Mouse (Mus musculus) brain, embryonic 14.5 days (tissue): ENCODE measurements around the gene Sstr4. TPM values are rescaled to one million over a fixed set of nuclear protein-coding genes. Genes with fewer than 3 reads are reported as not detected.

Experiments used
- DNase-seq: peaks from one replicate; pipeline ENCODE4 v3.0.0-alpha.2; 2011; ENCODE audit warnings: low read depth
- CTCF ChIP-seq: fragments of 200-500 bp; IDR thresholded peaks from 2 replicates; pipeline ENCODE4 v1.5.1; 2012; ENCODE audit warnings: inconsistent platforms, mild to moderate bottlenecking, moderate library complexity, borderline replicate concordance; ENCODE audit not compliant: insufficient read depth, insufficient read length; ENCODE audit errors: extremely low read depth
- POLR2A ChIP-seq: fragments of 200-500 bp; IDR thresholded peaks from 2 replicates; pipeline ENCODE4 v1.6.1; 2012; ENCODE audit warnings: mild to moderate bottlenecking, inconsistent platforms, borderline replicate concordance; ENCODE audit not compliant: poor library complexity, insufficient read depth, insufficient read length, severe bottlenecking; ENCODE audit errors: extremely low read depth
- polyA plus RNA-seq: library from polyadenylated mRNA; depleted of rRNA; stranded (reverse); fragments of >200 nt; gene quantifications from 2 replicates; pipeline ENCODE4 v1.2.3, GENCODE M21; 2012

Sstr4 gene
- polyA plus RNA-seq, 1 experiment = 2.9 TPM

DNA sequence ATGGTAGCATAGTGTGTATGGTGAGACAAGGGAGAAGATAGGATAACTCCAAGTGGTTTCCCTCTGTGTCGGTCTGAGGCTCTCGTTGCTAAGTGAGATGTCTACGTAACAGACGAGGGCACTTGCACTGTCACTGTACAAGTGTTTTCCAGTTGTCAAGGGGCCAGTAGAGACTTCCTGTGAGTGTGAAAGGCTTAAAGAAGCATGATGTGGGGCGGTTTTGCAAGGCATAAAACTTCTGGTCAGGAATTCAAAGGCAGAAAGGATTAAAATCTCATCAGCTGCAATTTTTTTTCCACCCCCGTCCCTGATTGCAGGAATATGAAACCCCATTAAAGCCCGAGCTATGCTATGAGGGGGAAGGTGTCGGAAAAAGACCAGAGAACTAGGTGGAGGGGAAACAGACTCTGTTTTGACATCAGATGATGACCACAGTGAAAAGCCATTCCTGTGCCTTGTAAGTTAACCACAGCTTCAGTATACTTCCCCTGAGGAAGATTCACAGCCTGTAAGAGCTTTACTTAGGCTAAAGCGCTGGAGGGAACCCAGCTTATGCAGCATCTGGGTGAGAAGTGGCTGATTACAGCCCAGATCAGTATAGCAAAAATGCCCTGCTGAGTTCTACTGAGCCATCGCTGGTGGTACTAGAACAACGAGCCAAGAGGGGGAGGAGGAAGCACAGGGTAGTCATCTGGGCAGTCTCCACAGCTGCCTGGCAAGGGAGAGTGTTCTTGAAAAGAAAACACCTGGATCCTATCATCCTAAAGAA lies 2.1 kb downstream of the Sstr4 start:
- TF ChIP-seq CTCF (no peak), POLR2A (no peak)
- no peak for DNase-seq

DNA sequence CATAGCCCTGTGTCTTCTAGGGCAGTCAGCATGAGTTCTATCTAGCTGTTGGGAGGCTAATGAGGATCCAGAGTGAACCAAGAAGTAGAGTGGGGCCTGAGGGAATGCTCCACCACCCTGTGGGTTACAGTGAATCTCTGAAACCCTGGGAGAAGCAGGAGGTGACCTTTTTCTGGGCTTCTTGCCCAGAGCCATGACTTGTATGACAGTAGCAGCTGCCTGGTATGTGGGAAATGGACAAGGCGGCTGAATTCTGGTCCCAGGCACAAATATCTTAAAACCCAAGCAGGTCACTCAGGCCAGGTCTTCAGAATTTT lies 2.6 kb downstream of the Sstr4 start:
- DNase-seq = no peak
- no peak for TF ChIP-seq POLR2A

DNA sequence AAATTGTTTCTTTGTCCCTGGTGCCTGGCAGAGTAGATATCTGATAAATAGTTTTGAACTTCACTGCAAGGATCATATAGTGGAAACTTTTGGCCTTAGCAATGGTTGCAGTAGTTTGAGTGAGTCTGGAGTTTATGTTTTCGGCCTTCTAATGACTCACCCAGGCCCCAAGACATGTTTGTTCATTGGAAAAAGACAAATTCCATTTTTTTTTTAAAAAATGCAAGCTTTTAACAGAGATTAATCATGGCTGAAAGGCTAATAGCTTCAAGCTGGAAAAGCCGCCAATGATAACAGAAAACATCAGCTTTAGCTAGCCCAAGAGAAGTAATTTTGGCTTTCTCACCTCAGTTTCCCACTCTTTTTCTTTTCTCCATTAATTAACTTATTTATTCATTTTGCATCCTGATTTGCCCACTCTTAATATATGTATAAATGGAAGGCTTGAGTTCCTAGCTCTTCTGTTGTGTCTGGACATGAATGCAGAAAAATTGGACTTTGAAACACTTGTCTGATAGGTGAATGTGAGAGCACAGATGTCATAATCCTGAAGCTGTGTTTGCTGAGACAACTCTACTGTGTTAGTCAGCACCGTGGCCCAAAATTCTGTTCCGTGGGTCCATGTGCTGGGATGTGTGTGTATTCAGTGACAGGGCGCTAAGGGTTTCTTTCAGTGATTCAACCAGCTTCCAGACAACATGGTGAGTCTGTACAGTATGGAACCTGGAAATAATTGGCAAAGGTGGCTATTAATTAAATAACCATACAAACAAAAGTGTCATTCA lies 3.9 kb downstream of the Sstr4 start:
- DNase-seq = no peak
- TF ChIP-seq CTCF (no peak), POLR2A (no peak)

DNA sequence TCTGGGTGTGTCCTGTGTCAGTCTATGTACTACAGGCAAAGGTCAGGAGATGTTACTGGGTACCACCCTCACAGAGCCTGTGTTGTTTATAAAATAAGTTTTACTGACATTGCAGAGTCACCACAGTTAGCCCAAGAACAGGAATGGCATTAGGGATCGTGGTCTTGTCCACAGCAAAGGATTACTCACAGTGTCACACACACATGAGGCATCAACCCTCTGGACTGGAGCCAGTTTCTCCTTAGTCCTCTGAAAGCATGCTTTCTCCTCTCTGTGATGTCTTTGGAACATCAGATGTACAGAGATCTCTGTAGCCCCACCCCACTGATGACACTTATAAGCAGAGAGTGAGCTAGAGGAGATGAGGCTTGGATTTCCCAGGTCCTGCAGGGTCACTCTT lies 7.1 kb downstream of the Sstr4 start:
- no peak for DNase-seq
- no peak for TF ChIP-seq CTCF
- TF ChIP-seq POLR2A = no peak

DNA sequence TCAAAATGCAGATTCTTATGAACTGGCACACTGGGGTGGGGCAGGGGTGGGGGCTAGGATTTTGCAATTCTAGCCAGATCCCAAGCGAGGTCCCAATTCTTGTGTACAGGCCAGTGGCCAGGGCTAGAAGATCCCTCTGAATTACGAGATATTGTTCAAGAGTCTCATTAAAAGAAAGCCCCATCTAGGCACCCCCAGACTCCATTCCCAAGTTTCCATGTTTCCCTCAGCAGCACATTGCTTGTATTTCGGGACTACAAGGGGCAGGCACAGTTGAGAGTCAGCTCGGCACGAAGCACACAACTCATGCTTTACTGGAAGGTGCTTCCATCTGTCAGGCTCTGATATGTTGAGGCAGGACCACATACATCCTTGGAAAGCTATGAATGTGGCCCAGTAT lies 9.8 kb downstream of the Sstr4 start:
- DNase-seq = no peak
- TF ChIP-seq POLR2A = no peak
- no peak for TF ChIP-seq CTCF

DNA sequence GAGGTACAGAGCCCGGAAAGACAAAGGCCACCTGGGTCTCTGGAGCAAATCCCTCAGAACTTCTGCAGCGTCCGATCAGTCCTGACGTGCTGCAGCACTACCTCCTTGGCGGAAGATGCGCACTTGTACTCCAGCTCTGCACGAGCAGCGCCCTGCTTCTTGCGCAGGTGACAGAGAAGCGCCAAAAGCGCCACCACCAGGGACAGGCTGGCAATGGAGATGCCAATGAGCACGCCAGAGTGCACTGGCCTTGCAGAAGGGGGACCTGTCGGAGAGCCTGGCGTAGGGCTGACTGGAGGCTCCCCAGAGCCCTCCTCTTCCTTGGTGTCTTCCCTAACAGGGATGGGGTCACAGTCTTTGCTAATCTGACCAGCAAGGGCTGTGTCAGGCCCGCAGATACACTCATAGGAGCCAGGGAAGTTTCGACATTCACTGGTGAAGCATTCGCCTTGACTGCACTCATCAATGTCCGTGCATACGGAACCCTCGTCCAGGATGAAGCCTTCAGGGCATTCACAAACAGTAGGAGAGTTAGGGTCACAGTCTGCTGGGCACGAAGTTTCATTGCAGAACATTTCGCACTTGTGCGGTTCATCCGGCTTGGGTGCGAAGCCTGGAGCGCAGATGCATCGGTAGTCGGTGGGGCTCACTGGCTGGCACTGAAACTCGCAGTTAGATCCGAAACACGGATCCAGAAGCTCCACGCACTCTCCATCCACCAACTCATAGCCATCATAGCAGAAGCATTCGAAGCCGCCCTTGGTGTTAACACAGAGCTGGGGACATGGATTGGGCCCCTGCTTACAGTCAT lies 11.2 kb downstream of the Sstr4 start:
- TF ChIP-seq POLR2A = no peak
- TF ChIP-seq CTCF = peak; percentile 24; the same call in 1 of the 2 replicates
- peak; percentile 64 for DNase-seq

DNA sequence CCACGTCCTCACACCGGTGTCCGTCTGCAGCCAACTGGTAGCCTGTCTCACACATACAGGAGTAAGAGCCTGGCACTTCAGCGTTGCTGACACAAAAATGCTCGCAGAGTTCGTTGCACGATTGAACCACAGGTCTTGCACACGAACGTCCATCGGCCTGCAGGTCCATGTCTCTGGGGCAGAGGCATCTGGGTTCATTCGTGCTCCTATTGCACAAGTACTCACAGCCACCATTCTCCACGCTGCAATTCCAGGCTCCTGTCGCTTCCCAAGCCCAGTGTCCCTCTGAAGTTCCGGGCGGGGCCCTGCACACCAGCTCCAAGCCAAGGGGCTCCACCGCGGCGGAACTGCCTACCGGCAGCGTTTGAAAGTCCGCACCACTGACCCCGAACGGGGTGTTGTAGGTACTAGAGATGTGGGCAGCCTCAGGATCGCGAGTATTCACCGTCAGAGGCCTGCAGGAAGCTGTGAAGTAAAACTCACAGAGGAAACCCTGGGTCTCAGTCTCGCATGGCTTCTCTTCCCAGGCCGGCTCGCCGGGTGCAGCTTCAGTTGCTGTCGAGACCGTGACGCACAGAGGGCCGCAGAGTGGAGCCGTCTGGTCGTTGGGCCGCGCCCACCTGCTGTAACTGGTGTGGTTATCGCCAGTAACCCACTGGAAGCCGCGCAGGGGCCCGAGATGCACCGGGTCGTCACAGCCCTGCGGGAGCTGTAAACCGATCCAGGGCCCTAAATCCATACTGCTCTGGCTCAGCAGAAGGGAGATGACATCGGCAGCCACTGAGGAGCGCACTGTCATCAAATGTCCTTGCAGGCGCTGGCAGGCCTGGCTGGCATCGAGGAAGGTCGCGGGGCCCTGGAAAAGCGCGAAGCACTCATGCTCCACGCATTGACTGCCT lies 12.1 kb downstream of the Sstr4 start:
- peak; percentile 49 for DNase-seq
- TF ChIP-seq POLR2A (no peak), CTCF (no peak)

DNA sequence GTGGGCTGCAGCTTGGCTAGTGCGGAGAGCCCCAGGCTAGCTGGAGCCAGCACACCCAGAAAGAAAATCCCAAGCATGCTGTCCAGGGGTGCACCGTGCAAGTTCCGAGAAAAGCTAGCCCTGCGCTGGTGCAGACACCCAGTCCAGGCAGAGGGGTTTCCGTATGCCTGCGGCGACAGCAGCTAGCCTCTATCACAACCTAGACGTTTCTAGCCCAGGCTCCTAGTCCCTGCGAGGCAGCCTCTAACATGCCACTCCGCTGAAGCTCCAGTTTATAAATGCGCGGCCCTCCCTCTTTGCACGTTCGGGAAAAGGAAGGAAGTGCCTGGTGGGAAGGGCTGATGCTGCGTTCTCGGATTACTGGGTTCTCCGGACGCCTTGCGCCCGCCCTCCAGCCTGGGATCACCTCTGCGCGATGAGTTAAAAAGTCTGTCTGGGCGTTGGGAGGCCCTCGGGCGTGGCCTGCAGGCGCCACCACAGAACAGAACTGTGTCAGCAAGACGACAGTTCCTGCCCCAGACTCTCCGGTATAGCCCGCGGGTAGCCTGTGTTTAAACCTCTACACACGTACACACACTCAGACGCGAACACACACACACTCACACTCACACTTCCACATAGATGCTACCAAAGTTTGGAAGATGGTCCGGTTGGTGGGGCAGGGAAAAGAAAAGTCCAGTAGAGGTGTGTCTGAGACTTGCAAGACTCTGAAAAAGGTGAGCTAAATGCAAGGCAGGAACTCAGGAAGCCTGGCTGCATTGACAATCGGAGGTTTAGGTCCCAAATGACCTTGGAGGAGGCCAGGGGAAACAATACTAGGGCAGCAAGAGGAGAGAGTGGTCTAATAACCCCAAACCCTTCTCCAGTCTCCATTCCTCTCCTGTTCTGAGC lies 13.0 kb downstream of the Sstr4 start, which contains the start of gene Thbd:
TSS of gene Thbd (minus strand) at position 319 of the 891 bp plus-strand sequence.
- peak; percentile 59 for DNase-seq

DNA sequence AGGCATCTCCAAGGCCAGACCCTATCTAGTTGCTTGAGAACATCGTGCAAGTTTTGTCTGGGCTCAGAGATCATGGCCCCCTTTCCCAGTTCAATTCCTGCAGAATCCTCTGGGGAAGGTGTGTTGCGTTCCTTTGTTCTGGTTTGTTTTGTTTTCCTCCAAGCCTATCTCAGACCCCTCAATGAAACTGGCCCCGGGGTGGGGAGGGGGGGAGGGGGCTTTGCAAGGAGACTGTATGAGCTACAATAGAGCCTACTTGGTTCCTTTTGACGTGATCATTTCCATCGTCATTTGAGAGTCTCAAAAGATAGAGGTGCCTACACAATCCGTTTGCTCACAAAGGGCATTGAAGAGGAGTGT lies 13.6 kb downstream of the Sstr4 start:
- no peak for DNase-seq
- TF ChIP-seq CTCF = no peak
- no peak for TF ChIP-seq POLR2A

More for the DNA sequence above, 13.0 kb downstream of the Sstr4 start, which contains the start of gene Thbd:
- no peak for TF ChIP-seq POLR2A
- TF ChIP-seq CTCF = no peak

DNA sequence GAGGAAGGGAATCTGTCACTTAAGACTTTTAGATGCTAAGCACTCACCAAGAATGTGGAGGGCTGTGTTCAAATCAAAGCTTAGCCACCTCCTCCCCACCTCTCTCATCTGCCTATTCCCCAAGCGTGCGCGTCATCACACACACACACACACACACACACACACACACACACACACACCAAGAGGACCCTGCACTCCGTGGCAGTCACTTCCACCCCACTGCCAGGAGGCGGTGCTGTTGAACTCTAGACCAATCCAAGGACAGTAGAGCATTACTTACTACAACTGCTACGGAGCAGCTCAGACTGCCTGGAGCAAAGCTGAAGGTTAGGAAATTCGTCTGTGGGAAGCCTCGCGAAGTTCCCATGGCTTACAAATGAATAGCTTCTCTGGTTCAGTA lies 14.0 kb downstream of the Sstr4 start:
- no peak for TF ChIP-seq POLR2A
- TF ChIP-seq CTCF = peak; percentile 56; the same call in 1 of the 2 replicates
- peak; percentile 76 for DNase-seq
